Mouse (Mus musculus) retina, embryonic 14.5 days (tissue): Measurements from ENCODE around the gene Gm13691.
"Not testable (repeated sequence)": the region's sequence is repeated elsewhere in the genome, so short reads cannot be mapped to it uniquely, and the experiment has no call there.

ENCODE experiments used
- DNase-seq: peaks from one replicate; pipeline ENCODE4 v3.0.0-alpha.2; 2015; ENCODE audit warnings: low spot score

The Gm13691 gene

DNA sequence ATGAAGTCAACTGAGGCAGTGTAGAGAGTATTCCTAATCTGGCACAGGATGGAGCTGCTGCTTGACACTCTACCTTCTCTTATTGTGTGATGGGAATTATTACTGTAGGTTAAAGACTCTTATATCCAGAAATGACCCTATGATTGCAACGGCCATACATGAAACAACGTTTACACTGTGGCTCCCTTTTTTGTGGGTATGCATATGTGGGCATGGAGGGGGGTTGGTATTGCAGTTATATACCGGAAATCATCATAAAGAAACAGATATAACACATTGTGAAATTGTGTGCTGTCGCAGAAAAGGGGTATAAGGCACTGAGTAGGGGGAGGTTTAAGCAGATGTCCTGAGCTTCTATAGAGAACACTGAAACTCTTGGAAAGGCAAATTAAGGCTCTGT lies 45.6 kb downstream of the Gm13691 start:
- DNase-seq = no peak

DNA sequence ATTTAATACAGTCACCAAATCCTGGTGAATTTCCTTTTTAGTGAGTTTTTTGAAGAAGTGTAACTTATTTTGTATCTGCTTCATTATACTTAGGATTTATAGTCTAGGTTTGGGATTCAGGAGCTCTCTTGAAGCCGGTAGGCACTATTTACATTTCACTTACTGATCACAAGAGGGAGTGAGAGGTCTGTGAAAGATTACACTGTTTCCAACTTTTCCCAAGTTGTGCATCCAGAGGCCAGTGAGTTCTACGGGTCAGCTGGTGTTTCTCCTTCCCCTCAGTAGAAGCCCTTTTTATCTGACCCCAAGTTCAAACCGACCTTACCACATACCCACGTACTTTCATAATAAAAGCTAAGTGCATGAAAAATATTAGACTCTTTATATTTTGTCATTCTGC lies 47.0 kb downstream of the Gm13691 start:
- DNase-seq = peak; percentile 69

DNA sequence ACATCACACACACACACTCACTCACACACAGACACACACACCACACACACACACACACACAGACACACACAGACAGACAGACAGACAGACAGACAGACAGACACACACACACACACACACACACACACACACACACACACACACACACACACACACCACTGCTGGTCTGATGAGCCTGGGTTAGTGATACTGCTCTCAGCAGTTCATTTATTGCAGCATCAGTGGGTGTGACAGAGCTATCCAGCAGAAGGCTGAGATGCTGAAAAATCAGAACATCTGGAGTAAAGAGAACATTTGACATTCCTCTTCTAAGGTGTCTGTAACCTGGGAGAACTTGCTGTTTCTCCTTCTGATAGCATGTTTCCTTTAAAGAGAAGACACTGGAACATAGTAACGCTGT lies 47.6 kb downstream of the Gm13691 start:
- not testable (repeated sequence) for DNase-seq

DNA sequence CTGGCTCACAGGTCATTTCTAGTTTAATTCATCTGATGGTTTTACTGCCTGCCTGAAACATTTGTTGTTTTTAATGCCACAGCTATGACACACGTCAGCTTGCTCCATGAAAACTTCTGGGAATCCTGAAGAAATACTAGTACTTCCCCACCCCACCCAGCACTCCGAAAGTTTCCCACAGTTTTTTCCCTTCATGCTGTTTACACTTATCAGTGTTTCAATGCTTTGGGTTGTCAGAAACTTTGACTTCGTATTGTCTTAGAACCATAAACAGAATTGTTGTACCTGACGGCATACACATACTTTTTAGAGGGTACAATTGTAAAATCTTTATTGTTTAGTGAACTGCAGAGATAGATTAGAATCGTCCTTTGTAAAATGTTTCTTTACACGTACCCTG lies 48.9 kb downstream of the Gm13691 start:
- no peak for DNase-seq
